Mouse (Mus musculus): ENCODE data around the gene Serpinb6a.

The Serpinb6a gene

DNA sequence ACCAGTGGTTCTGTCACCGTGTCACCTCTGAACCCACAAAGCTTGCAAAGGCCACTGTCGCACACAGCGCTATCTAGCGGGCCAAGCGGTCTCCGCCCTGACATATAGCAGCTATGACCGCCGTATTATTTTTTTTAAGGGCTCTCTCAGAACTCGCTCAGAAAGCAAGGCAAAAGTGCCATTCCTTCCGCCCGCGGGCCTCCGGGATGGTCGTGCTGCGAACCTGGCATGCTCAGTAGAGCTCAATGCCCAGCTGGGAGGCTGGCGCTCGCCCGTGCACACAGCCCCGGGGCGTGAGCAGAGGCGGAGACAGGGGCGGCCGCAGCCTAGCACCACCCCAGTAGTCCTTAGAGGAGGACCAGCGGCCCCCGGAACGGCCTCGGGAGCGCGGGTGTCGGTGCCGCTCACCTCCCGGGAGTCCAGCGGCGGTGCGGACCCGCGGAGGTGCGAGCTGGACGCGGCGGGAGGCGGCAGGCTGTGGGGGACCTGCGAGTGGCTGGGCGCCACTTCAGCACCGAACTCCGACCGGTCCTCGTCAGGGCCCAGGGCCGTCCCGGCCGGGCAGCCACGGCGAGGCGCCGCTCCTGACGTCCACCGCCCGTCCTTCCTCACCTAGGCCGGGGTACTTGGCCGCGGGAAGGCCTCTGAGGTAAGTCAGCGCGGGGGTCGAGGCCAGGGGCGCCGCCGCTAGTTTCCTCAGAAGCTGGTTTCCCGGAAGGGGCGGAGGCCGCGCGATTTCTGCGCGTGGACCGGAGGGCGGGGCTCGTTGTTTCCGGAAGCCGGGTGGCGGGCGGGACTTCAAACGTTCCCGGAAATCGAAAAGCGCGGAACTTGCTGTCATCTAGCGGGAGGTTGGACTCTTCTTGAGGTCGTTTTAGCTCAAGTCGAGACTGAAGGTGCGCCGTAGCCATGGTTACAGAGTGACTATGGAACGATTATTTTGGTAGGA lies at the start of gene Serpinb6a, which contains the start of gene Ripk1:
Gene Serpinb6a (minus strand): TSS at position 737 of the 949 bp plus-strand sequence.
Gene Ripk1 (plus strand): TSS at position 306 of the 949 bp plus-strand sequence.
- DNase-seq: peak; percentile 99

GRCm38 (mm10) chr13:34051692-34052091 lies 49.1 kb upstream of the Serpinb6a start:
- peak; percentile 93 for DNase-seq

DNA sequence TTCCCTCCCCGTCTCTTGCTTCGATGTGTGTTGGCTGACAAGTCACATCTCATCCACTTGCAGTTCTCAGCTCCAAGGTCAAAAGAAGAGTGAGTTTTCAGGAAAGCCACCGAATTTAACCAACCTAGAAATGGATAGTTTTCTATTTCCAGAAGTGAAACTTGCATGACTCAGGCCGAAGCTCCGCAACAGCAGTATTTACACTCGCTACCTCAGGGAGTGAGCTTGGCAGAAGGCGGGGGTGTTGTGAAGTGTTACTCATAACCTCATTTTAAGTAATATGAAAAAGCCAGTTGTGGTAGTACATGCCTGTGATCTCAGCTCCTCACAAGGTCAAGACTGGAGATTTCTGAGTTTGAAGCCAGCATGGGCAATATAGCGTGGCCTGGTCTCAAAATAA lies 47.9 kb upstream of the Serpinb6a start:
- peak; percentile 92 for DNase-seq

DNA sequence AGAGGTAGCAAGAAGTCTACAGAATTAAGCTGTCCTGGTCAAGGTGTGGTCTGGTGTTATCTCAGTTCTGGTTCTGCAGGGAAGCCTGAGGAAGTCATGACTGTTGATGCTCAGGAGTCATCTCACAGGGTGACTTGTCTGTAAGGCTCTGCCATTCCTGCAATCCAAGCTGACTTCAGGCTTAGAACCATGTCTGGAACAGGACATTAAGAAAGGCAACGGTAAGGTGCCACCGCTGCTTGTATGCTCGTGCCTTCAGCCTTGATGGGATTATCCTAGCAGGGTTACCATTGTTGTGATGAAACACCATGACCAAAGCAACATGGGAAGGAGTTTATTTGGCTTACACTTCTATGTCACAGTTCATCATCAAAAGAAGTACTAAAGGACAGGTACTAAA lies 44.9 kb upstream of the Serpinb6a start:
- peak; percentile 76 for DNase-seq

GRCm38 (mm10) chr13:34046421-34047012 lies 43.9 kb upstream of the Serpinb6a start:
- peak; percentile 97 for DNase-seq

GRCm38 (mm10) chr13:34045511-34046249 lies 43.1 kb upstream of the Serpinb6a start:
- DNase-seq: peak; percentile 67

GRCm38 (mm10) chr13:34043716-34044393 lies 41.3 kb upstream of the Serpinb6a start:
- DNase-seq: peak; percentile 55

DNA sequence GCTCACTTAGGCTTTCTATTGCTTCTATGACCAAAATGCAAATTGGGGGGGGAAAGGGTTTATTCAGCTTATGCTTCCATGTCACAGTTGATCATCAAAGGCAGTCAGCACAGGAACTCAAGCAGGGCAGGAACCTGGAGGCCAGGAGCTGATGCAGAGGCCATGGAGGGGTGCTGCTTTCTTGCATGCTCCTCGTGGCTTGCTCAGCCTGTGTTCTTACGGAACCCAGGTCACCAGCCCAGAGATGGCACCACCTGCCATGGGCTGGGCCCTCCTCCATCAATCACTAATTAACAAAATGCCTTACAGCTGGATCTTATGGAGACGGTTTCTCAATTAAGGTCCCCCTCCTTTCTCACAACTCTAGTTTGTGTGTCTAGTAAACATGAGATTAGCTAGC lies 37.5 kb upstream of the Serpinb6a start:
- peak; percentile 80 for DNase-seq

- DNase-seq: peak; percentile 49
Measured at GRCm38 (mm10) chr13:34038901-34039341, 36.3 kb upstream of the Serpinb6a start.

GRCm38 (mm10) chr13:34038056-34038432 lies 35.5 kb upstream of the Serpinb6a start:
- DNase-seq: no peak

DNA sequence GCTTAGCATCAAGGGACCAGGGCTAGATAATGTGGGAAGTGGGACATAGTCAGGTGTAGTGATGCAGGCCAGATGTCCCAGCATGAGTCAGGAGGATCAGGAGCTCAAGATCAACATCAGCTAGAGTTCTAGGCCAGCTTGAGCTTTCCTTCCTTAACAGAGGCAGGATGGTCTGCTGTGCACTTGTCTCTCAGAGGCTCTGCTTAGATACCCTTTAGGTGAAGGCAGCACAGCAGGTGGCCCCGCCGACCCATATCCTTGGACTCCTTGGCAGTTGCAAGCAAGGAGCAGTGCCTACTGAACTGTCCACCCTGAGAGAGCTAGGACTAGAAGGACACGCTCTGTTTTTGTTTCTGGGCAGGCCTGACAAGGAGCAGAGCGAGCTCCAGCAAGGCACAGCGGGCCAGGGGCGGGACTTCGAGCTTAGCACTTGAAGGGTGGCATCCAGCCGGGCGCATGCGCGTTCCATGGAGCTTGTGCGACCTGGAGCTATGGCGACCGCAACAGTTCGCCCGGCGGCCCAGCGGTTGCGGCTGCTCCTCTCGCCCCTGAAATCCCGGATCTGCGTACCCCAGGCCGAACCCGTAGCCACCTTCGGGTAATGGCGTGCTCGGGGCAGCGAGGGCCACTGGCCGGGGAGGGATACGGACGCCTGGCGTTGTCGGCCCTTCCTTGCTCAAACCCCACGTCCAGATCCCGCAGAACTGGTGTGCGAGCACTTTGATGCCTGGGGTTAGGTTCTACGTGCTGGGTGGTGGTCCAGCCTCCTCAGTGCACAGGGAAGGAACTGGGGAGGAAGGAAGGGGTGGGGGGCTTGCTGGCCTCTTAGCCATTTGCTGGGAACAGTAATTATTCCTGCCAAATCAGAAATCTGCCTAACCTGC lies 34.8 kb upstream of the Serpinb6a start, which contains the start of gene Bphl:
Gene Bphl (plus strand): TSS at position 426 of the 884 bp plus-strand sequence.
- peak; percentile 99 for DNase-seq

- DNase-seq: peak; percentile 79
Measured at GRCm38 (mm10) chr13:34036726-34037125, 34.1 kb upstream of the Serpinb6a start.

- DNase-seq: peak; percentile 23
Measured at GRCm38 (mm10) chr13:34035424-34035823, 32.8 kb upstream of the Serpinb6a start.

DNA sequence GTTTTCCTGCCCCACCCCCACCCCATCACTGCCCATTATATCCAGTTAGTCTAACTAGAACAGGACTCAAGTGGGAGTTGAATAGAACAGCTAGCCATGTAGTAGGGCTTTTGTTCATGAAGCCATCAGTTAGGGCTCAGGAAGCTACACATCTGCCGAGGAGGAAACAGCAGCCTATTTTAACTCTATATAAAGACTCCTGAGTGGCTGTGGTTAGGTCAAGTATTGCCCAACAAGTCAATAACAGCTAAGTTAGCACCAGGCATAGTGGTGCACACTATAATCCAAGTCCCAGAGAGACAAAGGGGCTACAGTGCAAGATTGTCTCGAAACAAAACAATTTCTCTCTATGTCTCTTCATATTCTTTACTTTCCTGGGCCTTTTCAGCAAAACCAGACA lies 29.4 kb upstream of the Serpinb6a start:
- DNase-seq: peak; percentile 49

GRCm38 (mm10) chr13:34021998-34022397 lies 19.4 kb upstream of the Serpinb6a start:
- peak; percentile 27 for DNase-seq

- peak; percentile 46 for DNase-seq
Measured at GRCm38 (mm10) chr13:34018521-34018920, 15.9 kb upstream of the Serpinb6a start.

GRCm38 (mm10) chr13:34016927-34017569 lies 14.5 kb upstream of the Serpinb6a start:
- peak; percentile 43 for DNase-seq

GRCm38 (mm10) chr13:34007234-34007633 lies 4.6 kb upstream of the Serpinb6a start:
- DNase-seq: peak; percentile 87

GRCm38 (mm10) chr13:34003058-34003457 lies 464 bp upstream of the Serpinb6a start:
- no peak for DNase-seq

GRCm38 (mm10) chr13:33995197-33995596 lies 7.4 kb downstream of the Serpinb6a start:
- peak; percentile 94 for DNase-seq

GRCm38 (mm10) chr13:33989625-33990024 lies 13.0 kb downstream of the Serpinb6a start:
- DNase-seq: no peak

Measured in heart, adult 11 months (tissue).